Mouse (Mus musculus): Measurements from ENCODE around the gene Hes1. TPM values are rescaled to one million over a fixed set of nuclear protein-coding genes. Genes with fewer than 3 reads are reported as not detected.

The Hes1 gene
- total RNA-seq, 2 experiments from 2014 or later: 20.2 to 21.8 TPM

- DNase-seq (ENCODE audit: extremely low spot score in 1 of 2, low spot score in 2 of 2): no peak
- H3K27ac ChIP-seq: no peak overlapping the region
- intact Hi-C loops (cut with DNase I): no loop called here
- no peak for TF ChIP-seq CTCF (IDR thresholded peaks at IDR 0.05)
- no peak overlapping the region for H3K4me3 ChIP-seq
Measured at GRCm38 (mm10) chr16:30054541-30054940, 9.6 kb upstream of the Hes1 start.

GRCm38 (mm10) chr16:30055361-30055889 is 8.8 kb upstream of the Hes1 start:
- no peak for TF ChIP-seq CTCF (IDR thresholded peaks at IDR 0.05)
- no peak overlapping the region for H3K4me3 ChIP-seq
- no peak overlapping the region for H3K27ac ChIP-seq
- intact Hi-C loops (cut with DNase I): no loop called here
- no peak for DNase-seq (ENCODE audit: extremely low spot score in 1 of 2, low spot score in 2 of 2)

- no peak overlapping the region for H3K4me3 ChIP-seq
- no peak for DNase-seq (ENCODE audit: extremely low spot score in 1 of 2, low spot score in 2 of 2)
- TF ChIP-seq CTCF (IDR thresholded peaks at IDR 0.05): no peak
- intact Hi-C loops (cut with DNase I): no loop called here
- H3K27ac ChIP-seq: no peak overlapping the region
Measured at GRCm38 (mm10) chr16:30055927-30056326, 8.3 kb upstream of the Hes1 start.

GRCm38 (mm10) chr16:30056906-30057305 is 7.3 kb upstream of the Hes1 start:
- no peak for DNase-seq (ENCODE audit: extremely low spot score in 1 of 2, low spot score in 2 of 2)
- no peak for TF ChIP-seq CTCF (IDR thresholded peaks at IDR 0.05)
- intact Hi-C loops (cut with DNase I): no loop called here
- no peak overlapping the region for H3K27ac ChIP-seq
- no peak overlapping the region for H3K4me3 ChIP-seq

- peak; percentile 38 to 53 for DNase-seq (ENCODE audit: extremely low spot score in 1 of 2, low spot score in 2 of 2)
- TF ChIP-seq CTCF (IDR thresholded peaks at IDR 0.05): no peak
- Histone ChIP-seq H3K4me3 (no peak overlapping the region), H3K27ac (no peak overlapping the region; the same call in 1 of the 2 replicates)
- intact Hi-C loops (cut with DNase I): no loop called here
Measured at GRCm38 (mm10) chr16:30058974-30059717, 5.0 kb upstream of the Hes1 start.

GRCm38 (mm10) chr16:30060412-30060811 is 3.8 kb upstream of the Hes1 start:
- intact Hi-C loops (cut with DNase I): loop anchor here (10.0 kb wide), 1 partner anchor 406 kb away; no protein-coding TSS in a partner anchor

GRCm38 (mm10) chr16:30062242-30063030 is 1.7 kb upstream of the Hes1 start:
- no peak for TF ChIP-seq CTCF (IDR thresholded peaks at IDR 0.05)
- intact Hi-C loops (cut with DNase I): loop anchor here (1.0 to 10.0 kb wide), 3 partner anchors 38 to 408 kb away; no protein-coding TSS in a partner anchor
- DNase-seq (ENCODE audit: extremely low spot score in 1 of 2, low spot score in 2 of 2): peak in 1 of 2 experiments; percentile 23
- Histone ChIP-seq H3K27ac (peak overlapping the region; percentile 96), H3K4me3 (peak overlapping the region; percentile 79; the same call in 1 of the 2 replicates)

More at GRCm38 (mm10) chr16:30060412-30060811, 3.8 kb upstream of the Hes1 start:
- peak overlapping the region; percentile 50 for H3K27ac ChIP-seq
- peak in 1 of 2 experiments; percentile 21 for DNase-seq (ENCODE audit: extremely low spot score in 1 of 2, low spot score in 2 of 2)
- no peak for TF ChIP-seq CTCF (IDR thresholded peaks at IDR 0.05)
- H3K4me3 ChIP-seq: no peak overlapping the region

GRCm38 (mm10) chr16:30063121-30063881 is 883 bp upstream of the Hes1 start:
- DNase-seq (ENCODE audit: extremely low spot score in 1 of 2, low spot score in 2 of 2): peak; percentile 48 to 59
- intact Hi-C loops (cut with DNase I): loop anchor here (1.0 to 10.0 kb wide), 3 partner anchors 38 to 408 kb away; no protein-coding TSS in a partner anchor

GRCm38 (mm10) chr16:30064613-30065012 is 429 bp downstream of the Hes1 start:
- DNase-seq (ENCODE audit: extremely low spot score in 1 of 2, low spot score in 2 of 2): no peak
- TF ChIP-seq CTCF (IDR thresholded peaks at IDR 0.05): no peak
- intact Hi-C loops (cut with DNase I): loop anchor here (1.0 to 10.0 kb wide), 6 partner anchors 79 to 432 kb away; no protein-coding TSS in a partner anchor
- H3K4me3 ChIP-seq: peak overlapping the region; percentile 79
- peak overlapping the region; percentile 96 for H3K27ac ChIP-seq

More at GRCm38 (mm10) chr16:30063121-30063881, 883 bp upstream of the Hes1 start:
- no peak for TF ChIP-seq CTCF (IDR thresholded peaks at IDR 0.05)
- Histone ChIP-seq H3K27ac (peak overlapping the region; percentile 96), H3K4me3 (peak overlapping the region; percentile 79)

- no peak; the same call in 1 of the 2 replicates for TF ChIP-seq CTCF (IDR thresholded peaks at IDR 0.05)
- Histone ChIP-seq H3K4me3 (peak overlapping the region; percentile 79), H3K27ac (peak overlapping the region; percentile 97)
- intact Hi-C loops (cut with DNase I): loop anchor here (1.0 to 10.0 kb wide), 5 partner anchors 80 to 433 kb away; no protein-coding TSS in a partner anchor
- DNase-seq (ENCODE audit: extremely low spot score in 1 of 2, low spot score in 2 of 2): peak; percentile 80 to 86
Measured at GRCm38 (mm10) chr16:30065077-30065476, 893 bp downstream of the Hes1 start.

All from left cerebral cortex, adult 2 months (tissue).